Mouse (Mus musculus): ENCODE results near the gene Defb19.

Gene Defb19

GRCm38 (mm10) chr2:152580107-152580506, at the start of gene Defb19:
Gene Defb19, minus strand, starts transcription at chr2:152580312.
- DNase-seq (ENCODE audit: low read depth, low spot score), result no peak

GRCm38 (mm10) chr2:152629904-152630303, 49.8 kb upstream of the Defb19 start:
- DNase-seq (ENCODE audit: low read depth, low spot score), result no peak

DNA sequence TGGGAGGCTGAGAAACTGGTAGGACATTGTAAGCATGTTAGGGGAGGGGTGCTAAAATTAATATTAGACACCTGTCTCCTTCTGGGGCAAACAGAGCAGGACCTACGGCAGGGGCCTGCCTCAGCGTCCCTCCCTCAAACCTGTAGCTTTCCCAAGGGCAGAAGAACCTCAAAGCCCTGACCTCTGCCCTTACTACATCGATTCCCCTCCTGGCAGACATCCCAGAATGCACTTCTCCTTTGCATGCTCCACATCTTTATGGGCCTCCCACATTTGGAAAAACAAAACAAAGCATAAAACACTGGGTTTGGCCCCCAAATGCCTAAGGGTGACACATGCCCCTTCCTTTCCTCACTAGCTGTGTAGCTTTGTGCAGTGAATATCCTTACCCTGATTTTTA, 49.1 kb upstream of the Defb19 start:
- no peak for DNase-seq (ENCODE audit: low read depth, low spot score)

GRCm38 (mm10) chr2:152628066-152628465, 48.0 kb upstream of the Defb19 start:
- DNase-seq (ENCODE audit: low read depth, low spot score), result no peak

- no peak for DNase-seq (ENCODE audit: low read depth, low spot score)
These were observed 46.9 kb upstream of the Defb19 start, which contains the start of gene Rem1 for GRCm38 (mm10) chr2:152626774-152627591. Gene Rem1, plus strand, starts transcription at chr2:152626951.

DNA sequence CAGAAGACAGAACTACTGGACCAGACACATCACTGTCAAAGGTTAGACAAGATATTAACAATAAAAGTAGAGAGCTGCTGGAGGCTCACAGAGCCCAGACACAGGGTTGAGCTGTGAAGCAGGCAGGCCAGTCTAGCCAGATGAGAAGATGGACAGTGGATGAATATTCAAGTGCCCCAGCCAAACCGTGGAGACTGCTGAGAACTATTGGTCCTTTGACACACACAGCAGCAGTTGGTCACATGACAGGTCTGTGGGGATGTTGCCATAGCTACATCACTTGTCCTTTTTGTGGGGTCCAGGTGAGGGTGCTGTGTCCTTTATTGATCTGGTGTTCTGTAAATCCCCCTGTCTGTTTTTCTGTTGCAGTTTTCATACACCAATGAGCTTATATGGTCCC, 45.1 kb upstream of the Defb19 start:
- DNase-seq (ENCODE audit: low read depth, low spot score), result no peak

DNA sequence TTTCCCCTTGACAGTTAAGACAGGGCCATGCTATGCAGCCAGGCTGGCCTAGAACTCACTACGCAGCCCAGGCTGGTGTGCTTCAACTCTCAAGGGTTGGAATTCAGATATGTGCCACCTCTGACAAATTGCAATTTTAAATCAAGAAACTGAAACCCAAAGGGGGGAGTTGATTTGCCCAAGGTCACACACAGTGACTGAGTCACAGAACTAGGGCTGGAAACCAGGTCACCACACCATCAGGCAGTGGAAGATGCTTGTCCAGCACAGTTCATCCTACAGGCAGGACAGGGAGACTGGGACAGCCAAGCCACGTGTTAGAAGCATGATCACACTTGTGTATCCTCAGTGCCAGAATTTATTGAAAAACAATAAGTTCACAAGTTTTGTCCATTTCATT, 44.5 kb upstream of the Defb19 start:
- no peak for DNase-seq (ENCODE audit: low read depth, low spot score)

DNA sequence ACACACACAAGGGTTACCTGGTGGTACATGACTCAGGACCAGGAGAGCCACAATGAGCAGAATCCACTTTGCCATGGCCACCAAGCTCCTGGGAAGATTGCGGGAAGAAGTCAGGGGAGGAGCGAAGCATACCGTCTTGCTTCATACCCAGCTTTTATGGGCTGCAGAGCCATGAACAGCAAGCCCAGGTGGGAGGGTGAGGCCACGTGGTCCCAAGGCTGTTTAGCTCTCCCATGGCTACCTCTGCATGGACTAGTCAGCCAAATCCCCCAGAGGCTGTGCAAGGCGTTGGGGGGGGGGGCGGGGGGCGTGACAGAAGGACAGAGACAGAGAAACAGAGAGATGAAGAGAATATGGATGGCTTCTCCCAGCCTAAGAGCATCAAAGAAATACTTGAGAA, 42.8 kb upstream of the Defb19 start, which contains the start of gene Defb25:
Gene Defb25, minus strand, starts transcription at position 101 of the 400 bp plus-strand sequence.
- no peak for DNase-seq (ENCODE audit: low read depth, low spot score)

DNA sequence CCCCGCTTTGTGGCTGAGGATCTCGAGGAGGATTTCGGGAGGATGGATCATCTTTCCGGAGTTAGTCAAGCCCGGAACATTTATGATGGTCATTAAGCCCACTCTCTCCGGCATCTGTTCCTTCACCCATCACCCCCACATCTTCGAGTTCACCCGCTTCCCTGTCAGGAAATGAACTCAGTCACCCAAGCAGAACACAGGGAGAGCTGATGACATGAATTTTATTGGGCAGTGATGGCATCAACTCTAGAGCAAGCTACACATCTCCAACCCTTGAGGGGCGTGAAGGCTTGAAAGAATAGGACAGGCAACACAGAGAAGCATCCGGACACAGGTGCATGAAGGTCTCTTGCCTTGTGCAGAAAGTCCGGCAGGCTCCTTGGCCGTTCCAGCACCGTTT, 42.0 kb upstream of the Defb19 start:
- DNase-seq (ENCODE audit: low read depth, low spot score), result no peak

GRCm38 (mm10) chr2:152620367-152621134, 40.4 kb upstream of the Defb19 start:
- DNase-seq (ENCODE audit: low read depth, low spot score), result no peak

- no peak for DNase-seq (ENCODE audit: low read depth, low spot score)
These were observed 37.3 kb upstream of the Defb19 start for GRCm38 (mm10) chr2:152617374-152617773.

GRCm38 (mm10) chr2:152616470-152616869, 36.4 kb upstream of the Defb19 start:
- no peak for DNase-seq (ENCODE audit: low read depth, low spot score)

DNA sequence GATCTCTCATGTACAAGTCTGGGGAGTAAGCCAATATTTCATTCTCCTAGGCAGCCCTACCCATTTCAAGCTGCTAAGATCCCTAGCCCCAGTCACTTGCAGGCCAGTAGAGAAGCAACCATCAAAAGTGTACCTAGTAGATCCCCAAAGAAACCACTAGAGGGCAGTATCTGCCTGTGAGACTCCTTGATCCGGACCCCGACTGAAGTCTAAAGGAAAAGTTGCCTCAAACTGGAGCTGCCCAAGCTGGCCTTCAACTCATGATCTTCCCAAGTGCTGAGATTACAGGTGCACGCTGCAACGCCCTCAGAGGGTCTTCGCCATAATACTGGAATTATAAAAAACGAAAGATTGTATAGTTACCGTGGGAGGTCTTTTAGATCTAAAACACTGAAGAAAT, 35.5 kb upstream of the Defb19 start:
- DNase-seq (ENCODE audit: low read depth, low spot score), result peak; percentile 57

- no peak for DNase-seq (ENCODE audit: low read depth, low spot score)
These were observed 32.1 kb upstream of the Defb19 start for GRCm38 (mm10) chr2:152612193-152612592.

DNA sequence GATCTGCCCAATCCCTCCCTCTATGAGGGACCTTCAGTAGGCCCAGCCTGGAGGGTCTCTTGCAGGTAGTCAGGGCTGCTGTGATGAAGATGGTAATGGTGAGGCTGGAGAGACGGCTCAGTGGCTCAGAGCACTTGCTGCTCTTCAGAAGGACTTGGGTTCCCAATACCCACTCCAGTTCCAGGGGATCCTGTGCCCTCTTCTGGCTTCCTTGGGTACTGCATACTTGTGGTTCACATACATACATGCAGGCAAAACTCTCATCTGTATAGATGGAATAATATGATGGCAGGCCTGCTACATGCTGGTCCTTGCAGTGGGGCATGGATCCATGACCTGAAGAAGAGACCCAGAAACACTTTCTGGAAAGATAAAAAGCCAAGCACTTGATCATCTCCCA, 28.6 kb upstream of the Defb19 start:
- no peak for DNase-seq (ENCODE audit: low read depth, low spot score)

DNA sequence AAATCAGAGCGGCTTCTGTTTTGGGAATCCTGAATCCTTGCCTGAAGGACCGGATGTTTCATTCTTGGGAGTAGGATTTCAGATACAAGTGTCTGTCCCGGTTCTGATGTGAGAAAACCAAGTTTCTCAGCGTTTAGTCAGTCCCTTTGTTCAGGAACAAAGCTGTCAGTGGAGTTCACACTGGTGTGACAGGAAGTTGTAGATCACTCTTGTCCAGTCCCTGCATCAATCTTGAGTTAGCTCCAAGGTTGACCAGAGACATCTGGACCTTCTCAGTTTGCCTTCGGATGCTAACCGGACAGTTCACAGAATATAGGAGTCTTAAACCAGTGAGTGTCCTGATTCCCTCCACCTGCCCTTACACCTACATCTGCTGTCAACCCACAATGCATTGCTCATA, 27.6 kb upstream of the Defb19 start:
- no peak for DNase-seq (ENCODE audit: low read depth, low spot score)

GRCm38 (mm10) chr2:152604057-152604456, 23.9 kb upstream of the Defb19 start, which contains the start of gene Defb36:
Gene Defb36, plus strand, starts transcription at chr2:152604327.
- DNase-seq (ENCODE audit: low read depth, low spot score), result peak; percentile 13

- DNase-seq (ENCODE audit: low read depth, low spot score), result no peak
These were observed 21.3 kb upstream of the Defb19 start for GRCm38 (mm10) chr2:152601275-152601960.

DNA sequence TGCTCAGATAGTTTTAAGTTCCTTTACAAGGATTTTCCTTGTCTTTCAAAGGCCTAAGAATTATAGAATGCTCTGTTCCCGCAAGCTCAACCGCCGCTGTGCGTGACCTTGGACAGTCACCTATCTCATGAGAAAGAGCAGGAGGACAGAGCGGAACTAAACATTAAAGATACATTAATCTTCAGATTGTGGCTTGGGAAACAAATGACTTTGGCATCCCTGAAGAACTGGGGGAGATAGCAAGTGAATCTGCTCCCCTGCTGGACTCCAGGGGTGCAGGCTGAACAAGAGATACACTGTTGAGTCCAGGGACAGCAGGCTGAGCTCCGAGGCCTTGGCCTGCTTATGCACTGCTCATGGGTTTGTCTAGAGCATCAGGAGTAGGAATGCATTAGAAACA, 20.0 kb upstream of the Defb19 start:
- no peak for DNase-seq (ENCODE audit: low read depth, low spot score)

DNA sequence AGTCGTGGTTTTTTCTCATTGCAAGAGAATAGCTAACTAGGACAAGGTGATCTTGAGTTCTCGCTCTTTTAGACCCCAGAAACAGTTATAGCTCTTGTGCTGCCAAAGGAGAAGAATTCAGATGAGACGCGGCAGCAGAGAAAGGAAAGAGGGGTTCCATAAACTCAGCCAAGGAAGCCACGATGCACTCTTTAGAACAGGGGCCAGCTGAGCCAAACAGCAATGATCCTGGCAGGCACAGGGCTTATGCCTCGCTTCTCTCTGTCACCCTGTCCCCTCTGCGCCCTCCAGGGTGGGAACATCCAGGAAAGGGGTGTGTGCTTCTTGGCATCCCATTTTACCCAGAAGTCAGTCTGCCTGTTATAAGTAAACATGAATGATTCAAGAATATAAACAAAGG, 19.2 kb upstream of the Defb19 start, which contains the start of gene Defb45:
Gene Defb45, minus strand, starts transcription at position 101 of the 400 bp plus-strand sequence.
- no peak for DNase-seq (ENCODE audit: low read depth, low spot score)

DNA sequence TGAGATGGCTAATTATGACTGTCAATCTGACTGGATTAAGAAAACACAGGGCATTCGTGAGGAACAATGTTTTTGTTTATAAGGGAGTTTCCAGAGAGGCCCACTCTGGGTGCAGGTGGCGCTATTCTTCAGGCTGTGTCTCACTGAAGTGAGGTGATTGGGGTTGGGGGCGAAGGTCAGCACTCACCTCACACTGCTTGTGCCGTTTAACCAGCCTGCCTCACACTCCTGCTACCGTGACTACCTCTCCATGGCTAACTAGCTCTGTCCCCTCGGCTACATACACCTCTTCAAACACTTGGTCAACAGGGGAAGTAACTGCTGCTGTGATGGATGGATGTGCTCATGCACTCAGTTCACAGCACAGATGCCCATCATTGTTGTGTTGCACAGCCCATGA, 8.9 kb upstream of the Defb19 start:
- DNase-seq (ENCODE audit: low read depth, low spot score), result no peak

GRCm38 (mm10) chr2:152588450-152588849, 8.3 kb upstream of the Defb19 start:
- DNase-seq (ENCODE audit: low read depth, low spot score), result no peak

Measured in retina, postnatal 7 days (tissue).